Mouse (Mus musculus) embryonic fibroblast, embryonic 13.5 days (primary cell): ENCODE results near the gene Plekhg5. TPM values are rescaled to one million over a fixed set of nuclear protein-coding genes. Genes with fewer than 3 reads are reported as not detected.

Experiments used
- H3K27ac ChIP-seq: 2 replicates; pipeline ENCODE4 v1.5.1; 2012; ENCODE audit warnings: low read length, control low read depth, inconsistent platforms; ENCODE audit not compliant: insufficient read depth
- H3K4me1 ChIP-seq: 2 replicates; pipeline ENCODE4 v1.6.1; 2011; ENCODE audit warnings: low read length; ENCODE audit not compliant: control insufficient read depth, insufficient read depth
- H3K4me3 ChIP-seq: 2 replicates; pipeline ENCODE4 v1.5.1; 2011; ENCODE audit warnings: mild to moderate bottlenecking, control low read depth, low read length; ENCODE audit not compliant: insufficient read depth
- CTCF ChIP-seq: IDR thresholded peaks from 2 replicates; pipeline ENCODE4 v1.5.1; 2011; ENCODE audit warnings: mild to moderate bottlenecking, control low read depth, low read length, moderate library complexity, borderline replicate concordance; ENCODE audit not compliant: insufficient read depth
- POLR2A ChIP-seq: IDR thresholded peaks from 2 replicates; pipeline ENCODE4 v1.6.1; 2011; ENCODE audit warnings: low read depth, mild to moderate bottlenecking, control low read depth, low read length, moderate library complexity
- polyA plus RNA-seq: library from polyadenylated mRNA; stranded (reverse); fragments of >200 nt; gene quantifications from 2 replicates; pipeline ENCODE4 v1.2.4, GENCODE M21; 2011; ENCODE audit warnings: low read depth; ENCODE audit not compliant: missing spikeins, insufficient read length

Gene Plekhg5
- polyA plus RNA-seq, 1 experiment, result 8.8 TPM

- H3K4me3 ChIP-seq, result peak within 1 kb of the TSS; percentile 69
- 0 out of 2 replicates have a peak, but pooled peaks cover 3% of the 10 kb centered on the region for H3K4me1 ChIP-seq
- TF ChIP-seq POLR2A (no peak), CTCF (no peak)
- no peak within 1 kb of the TSS for H3K27ac ChIP-seq
Observed at GRCm38 (mm10) chr4:152038225-152038984, 33.9 kb upstream of the Plekhg5 start, which contains the start of gene Tas1r1. Tas1r1 (minus strand) TSS chr4:152038568.

DNA sequence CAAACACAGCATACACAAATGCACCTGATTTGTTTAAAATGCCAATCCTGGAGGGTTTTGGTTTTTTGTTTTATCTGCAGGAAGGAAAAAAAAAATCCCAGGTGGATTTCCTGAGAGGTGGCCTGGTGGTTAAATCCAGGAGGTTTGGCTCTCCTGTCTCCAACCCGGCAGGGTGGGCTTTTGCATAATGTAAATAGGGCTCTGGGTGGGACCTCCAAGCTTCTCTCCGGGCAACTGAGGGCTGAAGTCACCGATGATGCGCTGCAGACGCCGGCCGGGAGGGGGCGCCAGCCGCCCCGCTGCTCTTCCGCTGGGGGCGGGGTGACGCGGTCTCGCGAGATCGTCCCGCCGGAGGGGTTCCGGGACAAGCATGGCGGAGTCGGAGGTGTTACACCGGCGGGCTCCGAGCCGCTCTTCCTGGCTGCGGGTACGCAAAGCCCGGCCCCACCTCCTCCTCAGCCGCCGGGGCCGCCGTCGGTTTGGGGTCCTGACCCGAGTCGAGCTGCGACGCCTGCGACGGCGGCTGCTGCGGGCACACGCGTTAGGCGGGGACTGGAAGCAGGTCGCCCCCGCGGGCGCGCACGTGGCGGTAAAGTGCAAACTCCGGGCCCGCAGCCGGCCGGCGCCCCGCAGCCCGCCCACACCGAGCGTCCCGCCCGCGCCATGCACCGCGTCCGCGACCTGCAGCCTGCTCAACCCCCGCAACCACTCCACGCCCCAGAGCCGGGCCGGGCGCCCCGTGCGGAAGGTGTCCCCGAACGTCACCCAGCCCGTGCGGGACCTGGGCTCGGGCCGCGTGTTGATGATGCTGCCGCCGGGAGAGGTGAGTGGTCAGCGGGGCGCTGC, 33.1 kb upstream of the Plekhg5 start, which contains the start of gene Nol9:
Nol9 (plus strand) TSS at position 337 of the 846 bp plus-strand sequence.
- H3K4me1 ChIP-seq, result 0 out of 2 replicates have a peak, but pooled peaks cover 3% of the 10 kb centered on the region
- peak within 1 kb of the TSS; percentile 69 for H3K4me3 ChIP-seq
- no peak within 1 kb of the TSS for H3K27ac ChIP-seq
- TF ChIP-seq POLR2A (peak; percentile 78), CTCF (peak; percentile 77)

GRCm38 (mm10) chr4:152039831-152040310, 32.4 kb upstream of the Plekhg5 start:
- Histone ChIP-seq H3K4me3 (peak overlapping the region; percentile 69), H3K27ac (no peak overlapping the region), H3K4me1 (0 out of 2 replicates have a peak, but pooled peaks cover 3% of the 10 kb centered on the region)
- TF ChIP-seq POLR2A, result no peak

- Histone ChIP-seq H3K27ac (no peak overlapping the region), H3K4me1 (0 out of 2 replicates have a peak, but pooled peaks cover 3% of the 10 kb centered on the region), H3K4me3 (no peak overlapping the region)
- TF ChIP-seq CTCF, result no peak
- TF ChIP-seq POLR2A, result no peak
Observed at GRCm38 (mm10) chr4:152041924-152042641, 30.2 kb upstream of the Plekhg5 start.

DNA sequence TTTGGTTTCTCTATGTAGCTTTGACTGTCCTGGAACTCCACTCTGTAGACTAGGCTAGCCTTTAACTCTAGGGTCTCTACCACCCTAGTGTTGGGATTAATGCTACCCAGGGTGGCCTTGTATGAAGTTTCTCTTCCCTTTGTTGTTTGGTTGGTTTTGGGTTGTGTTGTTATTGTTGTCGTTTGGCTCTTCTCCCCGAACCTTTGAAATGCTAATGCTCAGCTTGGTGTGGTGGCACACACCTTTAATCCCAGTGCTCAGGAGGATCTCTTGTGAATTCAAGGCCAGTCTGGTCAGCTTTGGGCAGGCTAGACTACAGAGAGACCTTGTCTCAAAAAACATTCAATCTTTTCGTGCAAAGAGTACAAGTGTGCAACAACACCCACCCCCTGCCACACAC, 29.1 kb upstream of the Plekhg5 start:
- H3K27ac ChIP-seq, result no peak overlapping the region
- TF ChIP-seq POLR2A, result no peak
- TF ChIP-seq CTCF, result no peak
- H3K4me1 ChIP-seq, result 0 out of 2 replicates have a peak, but pooled peaks cover 3% of the 10 kb centered on the region
- no peak overlapping the region for H3K4me3 ChIP-seq

- no peak for TF ChIP-seq POLR2A
- no peak for TF ChIP-seq CTCF
- Histone ChIP-seq H3K4me3 (no peak overlapping the region), H3K27ac (no peak overlapping the region), H3K4me1 (0 out of 2 replicates have a peak, but pooled peaks cover 3% of the 10 kb centered on the region)
Observed at GRCm38 (mm10) chr4:152044609-152045008, 27.7 kb upstream of the Plekhg5 start.

DNA sequence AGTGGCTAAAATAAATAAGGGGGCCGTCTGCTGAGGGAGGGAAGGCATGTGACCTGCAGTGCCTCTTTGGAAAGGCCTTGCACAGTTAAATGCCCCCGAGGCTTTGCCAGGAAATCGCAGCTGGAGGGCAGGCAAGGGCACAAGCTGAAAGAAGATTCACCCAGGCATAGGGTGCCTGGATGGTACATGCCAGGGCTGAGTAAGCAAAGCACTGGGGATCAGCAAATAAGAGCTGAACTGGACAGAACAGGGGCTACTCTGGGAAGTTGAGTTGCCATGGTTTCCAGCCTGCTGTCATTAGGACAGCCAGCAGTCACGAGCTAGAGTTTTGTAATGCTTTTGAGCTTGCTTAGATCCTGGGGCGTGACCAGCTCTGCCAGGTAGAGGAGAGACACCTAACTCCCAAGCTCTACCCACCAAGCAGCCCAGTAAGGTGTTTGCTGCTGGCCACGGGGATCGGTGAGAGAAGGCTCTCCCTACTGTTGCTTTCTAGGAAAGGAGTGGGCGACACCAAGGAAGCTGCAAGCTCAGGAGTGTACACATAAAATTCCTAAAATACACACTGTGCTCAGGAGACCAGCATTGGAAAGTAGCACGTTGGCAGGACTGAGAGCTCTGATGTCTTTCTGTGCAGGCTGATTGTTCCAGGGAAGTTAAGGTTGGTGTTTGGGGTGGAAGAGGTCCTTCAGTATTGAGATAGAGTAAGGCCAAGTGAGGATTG, 9.7 kb upstream of the Plekhg5 start:
- H3K4me3 ChIP-seq, result no peak overlapping the region
- no peaks in the 10 kb centered on the region for H3K4me1 ChIP-seq
- TF ChIP-seq POLR2A, result no peak
- no peak for TF ChIP-seq CTCF
- H3K27ac ChIP-seq, result no peak overlapping the region

GRCm38 (mm10) chr4:152067280-152067679, 5.0 kb upstream of the Plekhg5 start:
- H3K27ac ChIP-seq, result no peak overlapping the region
- no peaks in the 10 kb centered on the region for H3K4me1 ChIP-seq
- TF ChIP-seq CTCF, result no peak
- no peak for TF ChIP-seq POLR2A
- no peak overlapping the region for H3K4me3 ChIP-seq

DNA sequence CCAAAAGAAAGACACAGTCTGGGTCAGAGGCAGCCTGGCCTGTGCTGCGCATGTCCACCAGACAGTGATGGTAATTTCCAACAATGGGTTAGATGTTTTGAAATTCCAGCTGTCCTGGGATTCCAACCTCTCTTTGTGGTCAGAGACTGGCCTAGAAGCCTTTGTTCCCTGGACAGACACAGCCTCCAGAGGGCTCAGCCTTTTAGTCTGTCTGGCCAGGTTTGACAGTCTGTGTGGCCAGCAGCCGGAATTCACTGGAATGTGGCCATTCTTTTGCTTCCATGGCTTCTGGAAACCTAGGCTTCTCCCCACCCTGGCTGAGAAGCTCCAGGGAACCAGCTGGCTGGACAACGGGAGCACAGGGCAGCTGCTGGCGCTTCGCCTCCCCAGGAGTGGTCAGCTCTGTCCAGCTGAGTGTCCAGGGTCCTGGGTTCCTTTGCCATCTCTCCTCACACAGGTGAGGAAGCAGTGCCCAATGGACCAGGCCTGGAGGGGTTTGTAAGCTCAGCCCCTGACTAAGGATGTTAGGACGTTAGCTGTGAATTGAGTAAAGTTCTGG, 4.1 kb upstream of the Plekhg5 start:
- no peak overlapping the region for H3K27ac ChIP-seq
- no peak overlapping the region for H3K4me3 ChIP-seq
- no peaks in the 10 kb centered on the region for H3K4me1 ChIP-seq
- TF ChIP-seq CTCF, result no peak
- TF ChIP-seq POLR2A, result no peak
